Mouse (Mus musculus): ENCODE data around the gene Gm17535. TPM values are rescaled to one million over a fixed set of nuclear protein-coding genes. Genes with fewer than 3 reads are reported as not detected.
"Not testable (repeated sequence)": the region's sequence is repeated elsewhere in the genome, so short reads cannot be mapped to it uniquely, and the experiment has no call there.

The Gm17535 gene
- polyA plus RNA-seq (2015; fragmentation: Nextera tagmentation; extraction: Ambion mirVana) = not detected in 2 replicates

DNA sequence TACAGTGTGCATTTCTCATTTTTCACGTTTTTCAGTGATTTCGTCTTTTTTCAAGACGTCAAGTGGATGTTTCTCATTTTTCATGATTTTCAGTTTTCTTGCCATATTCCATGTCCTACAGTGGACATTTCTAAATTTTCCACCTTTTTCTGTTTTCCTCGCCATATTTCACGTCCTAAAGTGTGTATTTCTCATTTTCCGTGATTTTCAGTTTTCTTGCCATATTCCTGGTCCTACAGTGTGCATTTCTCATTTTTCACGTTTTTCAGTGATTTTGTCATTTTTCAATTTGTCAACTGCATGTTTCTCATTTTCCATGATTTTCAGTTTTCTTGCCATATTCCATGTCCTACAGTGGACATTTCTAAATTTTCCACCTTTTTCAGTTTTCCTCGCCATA lies at the start of gene Gm17535:
Gm17535 (plus strand) TSS at position 301 of the 400 bp plus-strand sequence.
- not testable (repeated sequence) for H3K36me3 ChIP-seq; H3K4me2 ChIP-seq; H3K9me3 ChIP-seq; H3K27ac ChIP-seq (replicated peaks); H3K4me1 ChIP-seq (replicated peaks); H3K4me3 ChIP-seq; ATAC-seq (ENCODE audit: low read depth); H3K27me3 ChIP-seq; H3K9ac ChIP-seq
- 59% methylated on average over 2 of the region's 8 CpGs for WGBS

DNA sequence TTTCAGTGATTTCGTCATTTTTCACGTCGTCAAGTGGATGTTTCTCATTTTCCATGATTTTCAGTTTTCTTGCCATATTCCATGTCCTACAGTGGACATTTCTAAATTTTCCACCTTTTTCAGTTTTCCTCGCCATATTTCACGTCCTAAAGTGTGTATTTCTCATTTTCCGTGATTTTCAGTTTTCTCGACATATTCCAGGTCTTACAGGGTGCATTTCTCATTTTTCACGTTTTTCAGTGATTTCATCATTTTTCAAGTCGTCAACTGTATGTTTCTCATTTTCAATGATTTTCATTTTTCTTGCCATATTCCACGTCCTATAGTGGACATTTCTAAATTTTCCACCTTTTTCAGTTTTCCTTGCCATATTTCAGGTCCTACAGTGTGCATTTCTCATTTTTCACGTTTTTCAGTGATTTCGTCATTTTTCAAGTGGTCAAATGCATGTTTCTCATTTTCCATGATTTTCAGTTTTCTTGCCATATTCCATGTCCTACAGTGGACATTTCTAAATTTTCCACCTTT lies 33.9 kb upstream of the Gm17535 start, which contains the start of gene Gm10722:
Gm10722 (plus strand) TSS at position 478 of the 528 bp plus-strand sequence.
- H3K4me2 ChIP-seq; H3K27ac ChIP-seq (replicated peaks); H3K4me3 ChIP-seq; H3K9ac ChIP-seq; H3K9me3 ChIP-seq; H3K27me3 ChIP-seq; H3K36me3 ChIP-seq; H3K4me1 ChIP-seq (replicated peaks); ATAC-seq (ENCODE audit: low read depth): not testable (repeated sequence)
- WGBS = 75% methylated on average over 12 of the region's 12 CpGs

DNA sequence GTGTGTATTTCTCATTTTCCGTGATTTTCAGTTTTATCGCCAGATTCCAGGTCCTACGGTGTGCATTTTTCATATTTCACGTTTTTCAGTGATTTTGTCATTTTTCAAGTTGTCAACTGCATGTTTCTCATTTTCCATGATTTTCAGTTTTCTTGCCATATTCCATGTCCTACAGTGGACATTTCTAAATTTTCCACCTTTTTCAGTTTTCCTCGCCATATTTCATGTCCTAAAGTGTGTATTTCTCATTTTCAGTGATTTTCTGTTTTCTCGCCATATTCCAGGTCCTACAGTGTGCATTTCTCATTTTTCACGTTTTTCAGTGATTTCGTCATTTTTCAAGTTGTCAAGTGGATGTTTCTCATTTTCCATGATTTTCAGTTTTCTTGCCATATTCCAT lies 33.4 kb upstream of the Gm17535 start:
- H3K4me2 ChIP-seq; H3K9ac ChIP-seq; H3K27ac ChIP-seq (replicated peaks); ATAC-seq (ENCODE audit: low read depth); H3K27me3 ChIP-seq; H3K36me3 ChIP-seq; H3K9me3 ChIP-seq; H3K4me1 ChIP-seq (replicated peaks); H3K4me3 ChIP-seq: not testable (repeated sequence)
- WGBS = 64% methylated on average over 8 of the region's 8 CpGs

DNA sequence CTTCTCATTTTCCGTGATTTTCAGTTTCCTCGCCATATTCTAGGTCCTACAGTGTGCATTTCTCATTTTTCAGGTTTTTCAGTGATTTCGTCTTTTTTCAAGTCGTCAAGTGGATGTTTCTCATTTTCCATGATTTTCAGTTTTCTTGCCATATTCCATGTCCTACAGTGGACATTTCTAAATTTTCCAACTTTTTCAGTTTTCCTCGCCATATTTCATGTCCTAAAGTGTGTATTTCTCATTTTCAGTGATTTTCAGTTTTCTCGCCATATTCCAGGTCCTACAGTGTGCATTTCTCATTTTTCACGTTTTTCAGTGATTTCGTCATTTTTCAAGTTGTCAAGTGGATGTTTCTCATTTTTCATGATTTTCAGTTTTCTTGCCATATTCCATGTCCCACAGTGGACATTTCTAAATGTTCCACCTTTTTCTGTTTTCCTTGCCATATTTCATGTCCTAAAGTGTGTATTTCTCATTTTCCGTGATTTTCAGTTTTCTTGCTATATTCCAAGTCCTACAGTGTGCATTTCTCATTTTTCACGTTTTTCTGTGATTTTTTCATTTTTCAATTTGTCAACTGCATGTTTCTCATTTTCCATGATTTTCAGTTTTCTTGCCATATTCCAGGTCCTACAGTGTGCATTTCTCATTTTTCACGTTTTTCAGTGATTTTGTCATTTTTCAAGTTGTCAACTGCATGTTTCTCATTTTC lies 32.3 kb upstream of the Gm17535 start:
- not testable (repeated sequence) for H3K27ac ChIP-seq (replicated peaks); H3K9me3 ChIP-seq; H3K4me1 ChIP-seq (replicated peaks); H3K27me3 ChIP-seq; H3K4me3 ChIP-seq; H3K36me3 ChIP-seq; H3K4me2 ChIP-seq; H3K9ac ChIP-seq
- peak; percentile 91 for ATAC-seq (ENCODE audit: low read depth)
- 69% methylated on average over 9 of the region's 11 CpGs for WGBS

- not testable (repeated sequence) for H3K27me3 ChIP-seq; H3K4me1 ChIP-seq (replicated peaks); H3K4me2 ChIP-seq; ATAC-seq (ENCODE audit: low read depth); H3K27ac ChIP-seq (replicated peaks); H3K9ac ChIP-seq; H3K36me3 ChIP-seq; H3K4me3 ChIP-seq; H3K9me3 ChIP-seq
- 73% methylated on average over 6 of the region's 14 CpGs for WGBS
Measured at GRCm38 (mm10) chr9:3002794-3003396, 31.5 kb upstream of the Gm17535 start, which contains the start of gene Gm11168. Gene Gm11168, plus strand, starts transcription at chr9:3003346.

GRCm38 (mm10) chr9:3006179-3006578 lies 28.2 kb upstream of the Gm17535 start:
- WGBS = 88% methylated on average over 1 of the region's 5 CpGs

DNA sequence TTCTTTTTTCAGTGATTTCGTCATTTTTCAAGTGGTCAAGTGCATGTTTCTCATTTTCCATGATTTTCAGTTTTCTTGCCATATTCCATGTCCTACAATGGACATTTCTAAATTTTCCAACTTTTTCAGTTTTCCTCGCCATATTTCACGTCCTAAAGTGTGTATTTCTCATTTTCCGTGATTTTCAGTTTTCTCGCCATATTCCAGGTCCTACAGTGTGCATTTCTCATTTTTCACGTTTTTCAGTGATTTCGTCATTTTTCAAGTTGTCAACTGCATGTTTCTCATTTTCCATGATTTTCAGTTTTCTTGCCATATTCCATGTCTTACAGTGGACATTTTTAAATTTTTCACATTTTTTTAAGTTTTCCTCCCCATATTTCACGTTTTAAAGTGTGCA lies 27.8 kb upstream of the Gm17535 start:
- H3K9ac ChIP-seq; H3K27ac ChIP-seq (replicated peaks); H3K4me2 ChIP-seq; H3K4me3 ChIP-seq; H3K4me1 ChIP-seq (replicated peaks); H3K36me3 ChIP-seq; H3K27me3 ChIP-seq: not testable (repeated sequence)
- peak; percentile 78 for ATAC-seq (ENCODE audit: low read depth)
- H3K9me3 ChIP-seq = peaks cover 11% of the 10 kb centered on the region
- 71% methylated on average over 8 of the region's 8 CpGs for WGBS

More at GRCm38 (mm10) chr9:3006179-3006578, 28.2 kb upstream of the Gm17535 start:
- H3K36me3 ChIP-seq; ATAC-seq (ENCODE audit: low read depth); H3K4me2 ChIP-seq; H3K27me3 ChIP-seq; H3K4me1 ChIP-seq (replicated peaks); H3K4me3 ChIP-seq; H3K27ac ChIP-seq (replicated peaks); H3K9ac ChIP-seq: not testable (repeated sequence)
- peaks cover 11% of the 10 kb centered on the region for H3K9me3 ChIP-seq

GRCm38 (mm10) chr9:3007272-3007671 lies 27.1 kb upstream of the Gm17535 start:
- H3K9ac ChIP-seq; H3K4me3 ChIP-seq; H3K36me3 ChIP-seq; H3K4me2 ChIP-seq; H3K9me3 ChIP-seq; H3K27ac ChIP-seq (replicated peaks); H3K27me3 ChIP-seq; H3K4me1 ChIP-seq (replicated peaks): not testable (repeated sequence)
- ATAC-seq (ENCODE audit: low read depth) = peak; percentile 41; the same call in 1 of the 2 replicates
- WGBS = 71% methylated on average over 8 of the region's 9 CpGs

DNA sequence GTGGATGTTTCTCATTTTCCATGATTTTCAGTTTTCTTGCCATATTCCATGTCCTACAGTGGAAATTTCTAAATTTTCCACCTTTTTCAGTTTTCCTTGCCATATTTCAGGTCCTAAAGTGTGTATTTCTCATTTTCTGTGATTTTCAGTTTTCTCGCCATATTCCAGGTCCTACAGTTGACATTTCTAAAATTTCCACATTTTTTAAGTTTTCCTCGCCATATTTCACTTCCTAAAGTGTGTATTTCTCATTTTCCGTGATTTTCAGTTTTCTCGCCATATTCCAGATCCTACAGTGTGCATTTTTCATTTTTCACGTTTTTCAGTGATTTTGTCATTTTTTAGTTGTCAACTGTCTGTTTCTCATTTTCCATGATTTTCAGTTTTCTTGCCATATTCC lies 25.1 kb upstream of the Gm17535 start:
- not testable (repeated sequence) for H3K27ac ChIP-seq (replicated peaks); H3K4me1 ChIP-seq (replicated peaks); H3K36me3 ChIP-seq; H3K9me3 ChIP-seq; H3K27me3 ChIP-seq; H3K4me2 ChIP-seq; H3K9ac ChIP-seq; H3K4me3 ChIP-seq
- WGBS = no CpG with 5 or more reads among the region's 5 CpGs
- ATAC-seq (ENCODE audit: low read depth) = peak; percentile 41; the same call in 1 of the 2 replicates

GRCm38 (mm10) chr9:3012054-3012621 lies 22.3 kb upstream of the Gm17535 start:
- not testable (repeated sequence) for H3K4me1 ChIP-seq (replicated peaks); H3K9ac ChIP-seq; ATAC-seq (ENCODE audit: low read depth); H3K4me3 ChIP-seq; H3K9me3 ChIP-seq; H3K36me3 ChIP-seq; H3K4me2 ChIP-seq; H3K27me3 ChIP-seq; H3K27ac ChIP-seq (replicated peaks)
- 85% methylated on average over 3 of the region's 7 CpGs for WGBS

DNA sequence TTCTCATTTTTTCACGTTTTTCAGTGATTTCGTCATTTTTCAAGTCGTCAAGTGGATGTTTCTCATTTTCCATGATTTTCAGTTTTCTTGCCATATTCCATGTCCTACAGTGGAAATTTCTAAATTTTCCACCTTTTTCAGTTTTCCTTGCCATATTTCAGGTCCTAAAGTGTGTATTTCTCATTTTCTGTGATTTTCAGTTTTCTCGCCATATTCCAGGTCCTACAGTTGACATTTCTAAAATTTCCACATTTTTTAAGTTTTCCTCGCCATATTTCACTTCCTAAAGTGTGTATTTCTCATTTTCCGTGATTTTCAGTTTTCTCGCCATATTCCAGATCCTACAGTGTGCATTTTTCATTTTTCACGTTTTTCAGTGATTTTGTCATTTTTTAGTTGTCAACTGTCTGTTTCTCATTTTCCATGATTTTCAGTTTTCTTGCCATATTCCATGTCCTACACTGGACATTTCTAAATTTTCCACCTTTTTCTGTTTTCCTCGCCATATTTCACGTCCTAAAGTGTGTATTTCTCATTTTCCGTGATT lies 21.6 kb upstream of the Gm17535 start, which contains the start of gene Gm10721:
Gm10721 (plus strand) TSS at position 408 of the 547 bp plus-strand sequence.
- no CpG with 5 or more reads among the region's 11 CpGs for WGBS
- H3K4me3 ChIP-seq; H3K36me3 ChIP-seq; H3K27me3 ChIP-seq; H3K4me2 ChIP-seq; H3K9ac ChIP-seq; H3K27ac ChIP-seq (replicated peaks); H3K4me1 ChIP-seq (replicated peaks); H3K9me3 ChIP-seq: not testable (repeated sequence)
- ATAC-seq (ENCODE audit: low read depth) = peak; percentile 9; the same call in 1 of the 2 replicates

DNA sequence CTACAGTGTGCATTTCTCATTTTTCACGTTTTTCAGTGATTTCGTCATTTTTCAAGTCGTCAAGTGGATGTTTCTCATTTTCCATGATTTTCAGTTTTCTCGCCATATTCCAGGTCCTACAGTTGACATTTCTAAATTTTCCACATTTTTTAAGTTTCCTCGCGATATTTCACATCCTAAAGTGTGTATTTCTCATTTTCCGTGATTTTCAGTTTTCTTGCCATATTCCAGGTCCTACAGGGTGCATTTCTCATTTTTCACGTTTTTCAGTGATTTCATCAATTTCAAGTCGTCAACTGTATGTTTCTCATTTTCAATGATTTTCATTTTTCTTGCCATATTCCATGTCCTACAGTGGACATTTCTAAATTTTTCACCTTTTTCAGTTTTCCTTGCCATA lies 19.0 kb upstream of the Gm17535 start, which contains the start of gene Gm10720:
Gm10720 (plus strand) TSS at position 301 of the 400 bp plus-strand sequence.
- not testable (repeated sequence) for H3K4me3 ChIP-seq; H3K9ac ChIP-seq; ATAC-seq (ENCODE audit: low read depth); H3K36me3 ChIP-seq; H3K27ac ChIP-seq (replicated peaks); H3K4me1 ChIP-seq (replicated peaks); H3K4me2 ChIP-seq; H3K9me3 ChIP-seq; H3K27me3 ChIP-seq
- WGBS = 66% methylated on average over 5 of the region's 9 CpGs

Measured in neural tube, embryonic 13.5 days (tissue).